Mouse (Mus musculus) myocyte (in vitro differentiated cells): ENCODE results near the gene Foxo1.

Experiments used
- POLR2A ChIP-seq: IDR thresholded peaks from one replicate; pipeline ENCODE4 v1.6.1; 2011; ENCODE audit warnings: low read depth, mild to moderate bottlenecking, control low read depth, moderate library complexity; ENCODE audit not compliant: insufficient read length
- TCF12 ChIP-seq: IDR thresholded peaks from one replicate; pipeline ENCODE4 v1.6.1; 2011; ENCODE audit warnings: mild to moderate bottlenecking, control low read depth; ENCODE audit not compliant: poor library complexity, insufficient read depth, severe bottlenecking

DNA sequence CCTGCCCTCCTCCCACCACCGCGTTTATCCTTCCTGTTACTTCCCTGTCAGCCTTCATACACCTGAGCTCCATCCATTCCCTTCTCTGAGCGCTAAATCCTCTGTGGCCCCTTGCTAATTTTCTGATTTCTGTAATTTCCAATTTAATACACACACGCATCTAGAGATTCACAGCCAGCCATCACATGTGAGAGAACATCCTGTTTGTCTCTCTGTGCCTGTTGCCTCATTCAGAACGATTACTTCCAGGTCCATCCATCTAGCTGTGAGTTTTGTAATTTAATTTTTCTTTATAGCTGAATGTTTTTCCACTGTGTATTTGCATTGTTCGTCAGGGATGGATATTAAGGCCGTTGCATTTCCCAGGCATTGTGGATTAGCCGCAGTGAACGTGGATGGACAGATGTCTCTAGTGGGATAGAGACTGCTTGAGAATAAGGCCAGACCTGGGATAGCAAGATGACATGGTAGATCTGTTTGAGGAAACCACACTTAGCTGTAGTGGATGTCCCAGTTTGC lies 7.0 kb downstream of the Foxo1 start:
- TF ChIP-seq POLR2A (no peak), TCF12 (no peak)
